Mouse (Mus musculus): ENCODE results near the gene Aph1a. TPM values are rescaled to one million over a fixed set of nuclear protein-coding genes. Genes with fewer than 3 reads are reported as not detected.
"Not testable (repeated sequence)": the region's sequence is repeated elsewhere in the genome, so short reads cannot be mapped to it uniquely, and the experiment has no call there.

The Aph1a gene
- polyA plus RNA-seq (2015; fragmentation: Nextera tagmentation; extraction: Ambion mirVana), result 11.8 and 13.3 TPM in 2 replicates

- under 1% methylated on average over 28 of the region's 43 CpGs for WGBS (ENCODE audit: insufficient replicate concordance)
Observed at GRCm38 (mm10) chr3:95893606-95894316, at the start of gene Aph1a. Aph1a (plus strand) TSS chr3:95893969.

GRCm38 (mm10) chr3:95850611-95851010 is 43.2 kb upstream of the Aph1a start:
- H3K27ac ChIP-seq (replicated peaks), result peak overlapping the region; percentile 16; the same call in 1 of the 2 replicates
- H3K4me2 ChIP-seq, result 0 out of 2 replicates have a peak overlapping the region, but pooled peaks have one; percentile 3
- peaks cover 79% of the 10 kb centered on the region for H3K36me3 ChIP-seq (replicated peaks)
- H3K27me3 ChIP-seq, result no peaks in the 10 kb centered on the region
- no peaks in the 10 kb centered on the region for H3K9me3 ChIP-seq (replicated peaks)
- peaks cover 44% of the 10 kb centered on the region for H3K4me1 ChIP-seq (replicated peaks)
- no peak overlapping the region for H3K4me3 ChIP-seq (replicated peaks)
- no peak; the same call in 1 of the 2 replicates for ATAC-seq (ENCODE audit: insufficient read depth)
- WGBS (ENCODE audit: insufficient replicate concordance), result 29% methylated on average over 4 of the region's 4 CpGs
- H3K9ac ChIP-seq, result no peak overlapping the region

More at GRCm38 (mm10) chr3:95893606-95894316, at the start of gene Aph1a:
- ATAC-seq (ENCODE audit: insufficient read depth), result peak; percentile 98
- Histone ChIP-seq H3K27ac (replicated peaks) (peak within 1 kb of the TSS; percentile 72), H3K9ac (peak within 1 kb of the TSS; percentile 81), H3K4me3 (replicated peaks) (peak within 1 kb of the TSS; percentile 69), H3K4me1 (replicated peaks) (peaks cover 44% of the 10 kb centered on the region), H3K4me2 (peak within 1 kb of the TSS; percentile 87)
- H3K9me3 ChIP-seq (replicated peaks); H3K36me3 ChIP-seq (replicated peaks); H3K27me3 ChIP-seq: not testable (repeated sequence)

- Histone ChIP-seq H3K4me3 (replicated peaks) (no peak overlapping the region), H3K9ac (no peak overlapping the region), H3K4me2 (peak overlapping the region; percentile 16; the same call in 1 of the 2 replicates), H3K4me1 (replicated peaks) (peaks cover 48% of the 10 kb centered on the region), H3K27me3 (no peaks in the 10 kb centered on the region), H3K9me3 (replicated peaks) (no peaks in the 10 kb centered on the region), H3K36me3 (replicated peaks) (peaks cover 72% of the 10 kb centered on the region), H3K27ac (replicated peaks) (0 out of 2 replicates have a peak overlapping the region, but pooled peaks have one; percentile 16)
- 33% methylated on average over 8 of the region's 8 CpGs for WGBS (ENCODE audit: insufficient replicate concordance)
- ATAC-seq (ENCODE audit: insufficient read depth), result no peak
Observed at GRCm38 (mm10) chr3:95851317-95851716, 42.5 kb upstream of the Aph1a start.

GRCm38 (mm10) chr3:95855502-95856089 is 38.2 kb upstream of the Aph1a start, which contains the start of gene Prpf3:
Prpf3 (minus strand) TSS chr3:95855885.
- WGBS (ENCODE audit: insufficient replicate concordance), result under 1% methylated on average over 56 of the region's 56 CpGs
- Histone ChIP-seq H3K4me2 (peak within 1 kb of the TSS; percentile 78), H3K9ac (peak within 1 kb of the TSS; percentile 84), H3K27me3 (no peaks in the 10 kb centered on the region), H3K4me1 (replicated peaks) (peaks cover 48% of the 10 kb centered on the region), H3K36me3 (replicated peaks) (peaks cover 30% of the 10 kb centered on the region), H3K27ac (replicated peaks) (peak within 1 kb of the TSS; percentile 81), H3K9me3 (replicated peaks) (no peaks in the 10 kb centered on the region), H3K4me3 (replicated peaks) (peak within 1 kb of the TSS; percentile 87)
- peak; percentile 96 for ATAC-seq (ENCODE audit: insufficient read depth)

GRCm38 (mm10) chr3:95856115-95856514 is 37.7 kb upstream of the Aph1a start:
- WGBS (ENCODE audit: insufficient replicate concordance), result 34% methylated on average over 7 of the region's 7 CpGs
- no peaks in the 10 kb centered on the region for H3K27me3 ChIP-seq
- ATAC-seq (ENCODE audit: insufficient read depth), result no peak
- H3K4me2 ChIP-seq, result peak overlapping the region; percentile 78
- H3K4me1 ChIP-seq (replicated peaks), result peaks cover 43% of the 10 kb centered on the region
- H3K9me3 ChIP-seq (replicated peaks), result no peaks in the 10 kb centered on the region
- peak overlapping the region; percentile 81 for H3K27ac ChIP-seq (replicated peaks)
- peak overlapping the region; percentile 87 for H3K4me3 ChIP-seq (replicated peaks)
- H3K36me3 ChIP-seq (replicated peaks), result peaks cover 24% of the 10 kb centered on the region
- peak overlapping the region; percentile 84 for H3K9ac ChIP-seq

- not testable (repeated sequence) for ATAC-seq (ENCODE audit: insufficient read depth)
Observed at GRCm38 (mm10) chr3:95857050-95857449, 36.7 kb upstream of the Aph1a start.

GRCm38 (mm10) chr3:95858278-95858677 is 35.5 kb upstream of the Aph1a start:
- WGBS (ENCODE audit: insufficient replicate concordance), result 66% methylated on average over 3 of the region's 3 CpGs
- not testable (repeated sequence) for H3K9me3 ChIP-seq (replicated peaks)

More at GRCm38 (mm10) chr3:95857050-95857449, 36.7 kb upstream of the Aph1a start:
- peaks cover 16% of the 10 kb centered on the region for H3K36me3 ChIP-seq (replicated peaks)
- H3K9me3 ChIP-seq (replicated peaks); H3K27me3 ChIP-seq; H3K4me3 ChIP-seq (replicated peaks); H3K27ac ChIP-seq (replicated peaks); H3K9ac ChIP-seq: not testable (repeated sequence)
- 0 out of 2 replicates have a peak overlapping the region, but pooled peaks have one; percentile 78 for H3K4me2 ChIP-seq
- peaks cover 34% of the 10 kb centered on the region for H3K4me1 ChIP-seq (replicated peaks)
- WGBS (ENCODE audit: insufficient replicate concordance), result 77% methylated on average over 1 of the region's 1 CpGs

GRCm38 (mm10) chr3:95860323-95860722 is 33.4 kb upstream of the Aph1a start:
- WGBS (ENCODE audit: insufficient replicate concordance), result 58% methylated on average over 3 of the region's 3 CpGs

More at GRCm38 (mm10) chr3:95858278-95858677, 35.5 kb upstream of the Aph1a start:
- not testable (repeated sequence) for H3K4me2 ChIP-seq; H3K4me3 ChIP-seq (replicated peaks); H3K27ac ChIP-seq (replicated peaks); H3K27me3 ChIP-seq; H3K9ac ChIP-seq; ATAC-seq (ENCODE audit: insufficient read depth)
- Histone ChIP-seq H3K36me3 (replicated peaks) (peaks cover 11% of the 10 kb centered on the region), H3K4me1 (replicated peaks) (peaks cover 24% of the 10 kb centered on the region)

GRCm38 (mm10) chr3:95861216-95861615 is 32.6 kb upstream of the Aph1a start:
- no peak overlapping the region for H3K9ac ChIP-seq
- ATAC-seq (ENCODE audit: insufficient read depth), result no peak
- WGBS (ENCODE audit: insufficient replicate concordance), result 62% methylated on average over 10 of the region's 10 CpGs
- H3K4me1 ChIP-seq (replicated peaks), result peaks cover 6% of the 10 kb centered on the region
- H3K27ac ChIP-seq (replicated peaks), result no peak overlapping the region
- H3K27me3 ChIP-seq, result no peaks in the 10 kb centered on the region
- no peaks in the 10 kb centered on the region for H3K9me3 ChIP-seq (replicated peaks)
- H3K36me3 ChIP-seq (replicated peaks), result peaks cover 31% of the 10 kb centered on the region
- H3K4me3 ChIP-seq (replicated peaks), result no peak overlapping the region
- H3K4me2 ChIP-seq, result no peak overlapping the region

More at GRCm38 (mm10) chr3:95860323-95860722, 33.4 kb upstream of the Aph1a start:
- H3K27ac ChIP-seq (replicated peaks), result no peak overlapping the region
- no peak for ATAC-seq (ENCODE audit: insufficient read depth)
- no peak overlapping the region for H3K4me3 ChIP-seq (replicated peaks)
- no peaks in the 10 kb centered on the region for H3K9me3 ChIP-seq (replicated peaks)
- H3K4me2 ChIP-seq, result no peak overlapping the region
- H3K27me3 ChIP-seq, result no peaks in the 10 kb centered on the region
- peaks cover 9% of the 10 kb centered on the region for H3K4me1 ChIP-seq (replicated peaks)
- H3K9ac ChIP-seq, result no peak overlapping the region
- H3K36me3 ChIP-seq (replicated peaks), result peaks cover 22% of the 10 kb centered on the region

- Histone ChIP-seq H3K9ac (no peak overlapping the region), H3K4me2 (no peak overlapping the region), H3K27me3 (no peaks in the 10 kb centered on the region), H3K9me3 (replicated peaks) (no peaks in the 10 kb centered on the region), H3K36me3 (replicated peaks) (peaks cover 36% of the 10 kb centered on the region), H3K4me1 (replicated peaks) (peaks cover under 1% of the 10 kb centered on the region; the same call in 1 of the 2 replicates), H3K27ac (replicated peaks) (no peak overlapping the region), H3K4me3 (replicated peaks) (no peak overlapping the region)
- WGBS (ENCODE audit: insufficient replicate concordance), result 30% methylated on average over 2 of the region's 2 CpGs
- ATAC-seq (ENCODE audit: insufficient read depth), result peak; percentile 60; the same call in 1 of the 2 replicates
Observed at GRCm38 (mm10) chr3:95861796-95862195, 32.0 kb upstream of the Aph1a start.

GRCm38 (mm10) chr3:95863578-95863977 is 30.2 kb upstream of the Aph1a start:
- WGBS (ENCODE audit: insufficient replicate concordance), result 65% methylated on average over 7 of the region's 7 CpGs

More at GRCm38 (mm10) chr3:95863578-95863977, 30.2 kb upstream of the Aph1a start:
- H3K27ac ChIP-seq (replicated peaks), result no peak overlapping the region
- no peaks in the 10 kb centered on the region for H3K27me3 ChIP-seq
- H3K4me2 ChIP-seq, result no peak overlapping the region
- no peak overlapping the region for H3K4me3 ChIP-seq (replicated peaks)
- ATAC-seq (ENCODE audit: insufficient read depth), result no peak
- H3K36me3 ChIP-seq (replicated peaks), result peaks cover 45% of the 10 kb centered on the region
- H3K4me1 ChIP-seq (replicated peaks), result no peaks in the 10 kb centered on the region; the same call in 1 of the 2 replicates
- no peak overlapping the region for H3K9ac ChIP-seq
- H3K9me3 ChIP-seq (replicated peaks), result no peaks in the 10 kb centered on the region

All from liver, embryonic 15.5 days (tissue).